Mouse (Mus musculus): ENCODE measurements around the gene Nudt1.
"Not testable (repeated sequence)": the region's sequence is repeated elsewhere in the genome, so short reads cannot be mapped to it uniquely, and the experiment has no call there.

The Nudt1 gene

GRCm38 (mm10) chr5:140342880-140343279 is 21.4 kb downstream of the Nudt1 start:
- no peak for DNase-seq (ENCODE audit: low spot score)

GRCm38 (mm10) chr5:140345244-140345643 is 23.8 kb downstream of the Nudt1 start:
- no peak for DNase-seq (ENCODE audit: low spot score)

GRCm38 (mm10) chr5:140346050-140346449 is 24.6 kb downstream of the Nudt1 start:
- no peak for DNase-seq (ENCODE audit: low spot score)

- DNase-seq (ENCODE audit: low spot score), result no peak
Observed at GRCm38 (mm10) chr5:140349882-140350281, 28.4 kb downstream of the Nudt1 start.

GRCm38 (mm10) chr5:140350731-140351497 is 29.5 kb downstream of the Nudt1 start:
- no peak for DNase-seq (ENCODE audit: low spot score)

GRCm38 (mm10) chr5:140352352-140352751 is 30.9 kb downstream of the Nudt1 start:
- no peak for DNase-seq (ENCODE audit: low spot score)

GRCm38 (mm10) chr5:140355934-140356333 is 34.5 kb downstream of the Nudt1 start:
- no peak for DNase-seq (ENCODE audit: low spot score)

- no peak for DNase-seq (ENCODE audit: low spot score)
Observed at GRCm38 (mm10) chr5:140357466-140357865, 36.0 kb downstream of the Nudt1 start.

GRCm38 (mm10) chr5:140359930-140360674 is 38.6 kb downstream of the Nudt1 start:
- DNase-seq (ENCODE audit: low spot score), result no peak

- no peak for DNase-seq (ENCODE audit: low spot score)
Observed at GRCm38 (mm10) chr5:140364415-140364814, 43.0 kb downstream of the Nudt1 start.

- not testable (repeated sequence) for DNase-seq (ENCODE audit: low spot score)
Observed at GRCm38 (mm10) chr5:140368126-140368525, 46.7 kb downstream of the Nudt1 start.

- no peak for DNase-seq (ENCODE audit: low spot score)
Observed at GRCm38 (mm10) chr5:140368926-140369325, 47.5 kb downstream of the Nudt1 start.

GRCm38 (mm10) chr5:140369466-140369865 is 48.0 kb downstream of the Nudt1 start:
- no peak for DNase-seq (ENCODE audit: low spot score)

- no peak for DNase-seq (ENCODE audit: low spot score)
Observed at GRCm38 (mm10) chr5:140370446-140371254, 49.2 kb downstream of the Nudt1 start.

GRCm38 (mm10) chr5:140371671-140372070 is 50.2 kb downstream of the Nudt1 start:
- peak; percentile 12 for DNase-seq (ENCODE audit: low spot score)

- DNase-seq (ENCODE audit: low spot score), result no peak
Observed at GRCm38 (mm10) chr5:140373711-140374110, 52.3 kb downstream of the Nudt1 start.

GRCm38 (mm10) chr5:140374226-140374625 is 52.8 kb downstream of the Nudt1 start:
- DNase-seq (ENCODE audit: low spot score), result peak; percentile 5

- no peak for DNase-seq (ENCODE audit: low spot score)
Observed at GRCm38 (mm10) chr5:140375249-140375829, 53.9 kb downstream of the Nudt1 start.

GRCm38 (mm10) chr5:140378121-140378853 is 56.8 kb downstream of the Nudt1 start:
- no peak for DNase-seq (ENCODE audit: low spot score)

- no peak for DNase-seq (ENCODE audit: low spot score)
Observed at GRCm38 (mm10) chr5:140379299-140379698, 57.8 kb downstream of the Nudt1 start.

- no peak for DNase-seq (ENCODE audit: low spot score)
Observed at GRCm38 (mm10) chr5:140381156-140381555, 59.7 kb downstream of the Nudt1 start.
